Comparison of ENCODE assay signal across 8 mouse cellular contexts in genomic region chr4:133633332-133634042, GRCm38 (mm10). TPM values are rescaled to one million over a fixed set of nuclear protein-coding genes. Genes with fewer than 3 reads are reported as not detected.
A peak's percentile ranks its signal among the peaks of the same experiment; 100 is the strongest.
DNase-seq lines count a peak whose midpoint lies in the region; ATAC-seq lines count a peak whose summit lies in the region.

No protein-coding gene starts in this region.

- H3K4me1 ChIP-seq in hindbrain, embryonic 14.5 days (replicated peaks; ENCODE audit: control insufficient read depth, insufficient read depth, low read length), result peaks cover 14% of the 10 kb centered on the region; the same call in 1 of the 2 replicates

- H3K9me3 ChIP-seq in hindbrain, embryonic 14.5 days (ENCODE audit: control insufficient read depth, low read length), result no peaks in the 10 kb centered on the region

- H3K4me3 ChIP-seq in hindbrain, embryonic 14.5 days (replicated peaks; ENCODE audit: low read length), result peak overlapping the region; percentile 84

- ATAC-seq in hindbrain, embryonic 14.5 days (ENCODE audit: low FRiP score), result peak; percentile 89

- H3K27me3 ChIP-seq in hindbrain, embryonic 14.5 days (ENCODE audit: control insufficient read depth, insufficient read depth, low read length), result no peaks in the 10 kb centered on the region

- H3K27ac ChIP-seq in hindbrain, embryonic 14.5 days, result peak overlapping the region; percentile 90

- DNase-seq in NIH3T3 (ENCODE audit: low read depth), result peak; percentile 88
- DNase-seq in cerebellum, postnatal 14 days, result peak; percentile 92 to 93
- DNase-seq in frontal cortex, postnatal 25 days (ENCODE audit: low spot score in 2 of 2), result peak; percentile 77 to 79
- peak; percentile 91 for DNase-seq in hindbrain, embryonic 14.5 days (ENCODE audit: low spot score)
- peak; percentile 74 for DNase-seq in left cerebral cortex, adult 11 months (ENCODE audit: low spot score)
- DNase-seq in lung, postnatal 4 days, result peak; percentile 94 to 96
- peak; percentile 72 for DNase-seq in retina, postnatal 7 days (ENCODE audit: low read depth, low spot score)
- peak; percentile 88 for DNase-seq in urinary bladder, adult 2 months (ENCODE audit: low spot score)

- 11% methylated on average over 30 of the region's 47 CpGs for WGBS in hindbrain, embryonic 14.5 days

- H3K9ac ChIP-seq in hindbrain, embryonic 14.5 days, result peak overlapping the region; percentile 93

- no peaks in the 10 kb centered on the region for H3K36me3 ChIP-seq in hindbrain, embryonic 14.5 days (replicated peaks; ENCODE audit: control insufficient read depth, insufficient read depth)

- H3K4me2 ChIP-seq in hindbrain, embryonic 14.5 days (replicated peaks), result peak overlapping the region; percentile 94

RNA-seq across cellular contexts. Expression of gene Zdhhc18, which starts 16.5 kb away (rescaled TPM):
- 3.0 and 3.9 TPM in 2 replicates for polyA plus RNA-seq in hindbrain, embryonic 14.5 days (2014; fragmentation: Nextera tagmentation; extraction: Ambion mirVana)
- 17.8 and 19.7 TPM in 2 replicates for polyA plus RNA-seq in urinary bladder, adult 2 months (2012; rRNA removed)

RNA-seq across cellular contexts. Expression of gene Sfn, which starts 31.5 kb away (rescaled TPM):
- polyA plus RNA-seq in hindbrain, embryonic 14.5 days (2014; fragmentation: Nextera tagmentation; extraction: Ambion mirVana), result 2.7 and 3.9 TPM in 2 replicates
- polyA plus RNA-seq in urinary bladder, adult 2 months (2012; rRNA removed), result 218 and 326 TPM in 2 replicates

RNA-seq across cellular contexts. Expression of gene Pigv, which starts 39.0 kb away (rescaled TPM):
- polyA plus RNA-seq in hindbrain, embryonic 14.5 days (2014; fragmentation: Nextera tagmentation; extraction: Ambion mirVana), result 9.9 and 10.1 TPM in 2 replicates
- 17.1 and 19.4 TPM in 2 replicates for polyA plus RNA-seq in urinary bladder, adult 2 months (2012; rRNA removed)

RNA-seq across cellular contexts. Expression of gene Gpn2, which starts 49.3 kb away (rescaled TPM):
- 19.7 and 20.4 TPM in 2 replicates for polyA plus RNA-seq in hindbrain, embryonic 14.5 days (2014; fragmentation: Nextera tagmentation; extraction: Ambion mirVana)
- polyA plus RNA-seq in urinary bladder, adult 2 months (2012; rRNA removed), result 20.5 and 25.2 TPM in 2 replicates

RNA-seq across cellular contexts. Expression of gene Gpatch3, which starts 58.9 kb away (rescaled TPM):
- polyA plus RNA-seq in hindbrain, embryonic 14.5 days (2014; fragmentation: Nextera tagmentation; extraction: Ambion mirVana), result 6.2 and 7.5 TPM in 2 replicates
- polyA plus RNA-seq in urinary bladder, adult 2 months (2012; rRNA removed), result 4.5 and 4.6 TPM in 2 replicates

Comparison
In these comparisons a context has a peak if more than half of its experiments do, and no peak if none do; other contexts are left out.
1. Peak in every context shown above with its lines: DNase-seq, ATAC-seq, H3K4me3 ChIP-seq and H3K27ac ChIP-seq.
2. RNA of gene Sfn, which starts 31.5 kb away (polyA plus RNA-seq): 218 to 326 TPM in urinary bladder, adult 2 months; 2.7 to 3.9 TPM in hindbrain, embryonic 14.5 days; every median in the first group is over 10 times any median in the second.